Mouse (Mus musculus) right cerebral cortex, postnatal 14 days (tissue): ENCODE measurements around the gene 0610030E20Rik.

ENCODE experiments used
- DNase-seq: peaks from one replicate; pipeline ENCODE4 v3.0.0; 2022

The 0610030E20Rik gene

DNA sequence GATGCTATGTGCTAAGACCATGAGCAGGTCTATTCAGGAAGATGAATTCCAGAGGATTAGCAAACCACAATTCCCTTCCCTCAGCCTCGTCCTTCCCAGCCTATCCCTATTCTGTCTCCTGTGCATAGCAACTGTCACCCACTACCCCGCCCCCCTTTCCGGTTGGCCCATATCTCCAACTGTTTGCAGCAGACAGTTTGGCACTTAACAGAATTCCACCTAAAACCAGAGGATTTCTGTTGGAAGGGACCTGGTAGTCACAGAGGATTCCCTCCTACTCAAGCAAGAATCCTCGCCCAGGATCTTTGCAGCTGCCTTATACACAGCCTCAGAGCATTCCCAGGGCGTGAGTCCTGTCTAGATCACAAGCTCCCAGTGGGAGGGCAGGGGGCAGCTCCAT is 24.0 kb downstream of the 0610030E20Rik start:
- DNase-seq, result peak; percentile 59

DNA sequence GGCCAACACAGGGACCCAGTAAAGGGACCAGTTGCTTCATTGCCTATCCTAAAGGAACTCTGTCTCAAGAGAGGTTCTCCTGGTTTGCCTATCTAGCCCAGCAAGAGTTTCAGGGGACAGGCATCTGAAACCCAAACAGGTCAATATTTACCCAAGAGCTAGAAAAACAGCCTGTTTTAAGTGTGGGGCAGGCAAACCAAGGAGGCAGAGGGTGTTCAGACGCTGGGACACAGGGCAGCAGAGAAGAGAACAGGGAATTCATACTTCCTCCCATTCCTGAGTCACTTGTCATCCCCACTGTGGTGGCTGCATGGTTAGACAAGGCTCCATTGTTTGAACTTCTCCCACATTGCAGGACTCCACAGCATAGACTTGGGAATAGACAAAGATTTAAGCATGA is 24.5 kb downstream of the 0610030E20Rik start:
- no peak for DNase-seq

DNA sequence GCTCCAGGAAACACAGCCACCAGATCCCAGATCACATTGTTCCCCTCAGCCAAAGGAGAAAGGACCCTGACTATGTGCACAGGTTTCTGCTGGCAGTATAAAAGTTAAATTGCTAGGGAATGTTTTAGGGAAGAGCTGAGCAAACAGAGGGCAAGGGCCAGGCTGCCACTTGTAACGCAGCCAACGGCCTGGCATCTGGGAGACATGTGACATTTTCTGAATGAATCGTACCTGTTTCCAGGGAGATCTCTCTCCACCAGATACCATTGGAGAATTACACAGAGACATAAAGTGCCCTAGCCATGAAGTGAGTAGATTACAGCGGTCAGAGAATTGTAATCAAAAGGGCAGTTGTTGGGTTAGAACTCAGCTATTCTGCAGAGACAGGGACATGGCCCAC is 26.1 kb downstream of the 0610030E20Rik start:
- DNase-seq, result no peak

DNA sequence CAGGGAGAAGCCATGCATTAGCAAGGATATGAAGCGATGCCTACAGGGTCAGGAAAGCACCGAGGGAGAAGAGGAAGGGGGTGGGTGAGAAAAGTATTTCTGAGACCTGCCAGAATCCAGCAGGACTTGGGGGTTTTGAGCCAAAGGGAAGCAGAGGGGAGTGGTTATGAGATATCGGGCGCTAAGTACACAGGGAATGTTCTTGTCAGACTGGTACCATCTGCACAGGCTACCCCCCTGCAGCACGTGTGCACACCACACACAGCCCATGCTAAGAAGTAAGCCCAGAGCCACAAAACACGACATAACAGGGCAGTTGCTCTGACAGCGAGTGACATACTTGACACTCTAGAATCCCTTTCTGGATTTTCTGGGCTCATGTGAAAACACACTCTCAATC is 27.1 kb downstream of the 0610030E20Rik start:
- no peak for DNase-seq

- DNase-seq, result no peak
Measured at GRCm38 (mm10) chr6:72374820-72375563, 27.9 kb downstream of the 0610030E20Rik start.

DNA sequence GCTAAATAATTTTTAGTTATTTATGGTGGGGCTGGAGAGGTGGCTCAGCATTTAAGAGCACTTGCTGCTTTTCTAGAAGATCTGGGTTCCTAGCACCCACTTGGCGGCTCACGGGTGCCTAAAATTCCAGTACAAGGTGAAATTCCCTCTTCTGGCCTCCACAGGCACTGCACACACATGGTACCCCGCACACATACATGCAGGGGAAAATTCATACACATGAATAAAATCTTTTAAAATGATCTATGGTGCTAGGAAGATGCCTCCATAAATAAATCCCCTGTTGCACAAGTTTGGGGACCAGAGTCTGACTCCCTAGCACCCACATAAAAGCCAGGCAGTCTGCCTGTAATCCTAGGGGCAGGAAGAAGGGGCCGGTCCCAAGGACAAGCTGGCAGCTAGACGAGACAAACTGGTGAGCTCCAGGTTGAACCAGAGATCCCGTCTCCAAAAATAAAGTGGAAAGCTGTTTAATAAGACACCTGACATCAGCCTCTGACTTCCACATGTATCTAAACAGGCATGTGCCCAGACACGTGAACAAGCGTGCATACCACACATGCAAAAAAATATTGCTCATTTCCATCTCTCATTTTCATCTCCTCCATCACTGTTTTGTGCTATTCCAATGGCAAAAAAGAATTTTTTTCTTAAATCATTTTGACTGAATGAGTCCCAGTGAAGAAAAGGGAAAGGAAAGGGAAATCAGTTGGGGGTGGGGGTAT is 31.6 kb downstream of the 0610030E20Rik start:
- DNase-seq, result no peak

- DNase-seq, result no peak
Measured at GRCm38 (mm10) chr6:72379377-72380130, 32.4 kb downstream of the 0610030E20Rik start.

DNA sequence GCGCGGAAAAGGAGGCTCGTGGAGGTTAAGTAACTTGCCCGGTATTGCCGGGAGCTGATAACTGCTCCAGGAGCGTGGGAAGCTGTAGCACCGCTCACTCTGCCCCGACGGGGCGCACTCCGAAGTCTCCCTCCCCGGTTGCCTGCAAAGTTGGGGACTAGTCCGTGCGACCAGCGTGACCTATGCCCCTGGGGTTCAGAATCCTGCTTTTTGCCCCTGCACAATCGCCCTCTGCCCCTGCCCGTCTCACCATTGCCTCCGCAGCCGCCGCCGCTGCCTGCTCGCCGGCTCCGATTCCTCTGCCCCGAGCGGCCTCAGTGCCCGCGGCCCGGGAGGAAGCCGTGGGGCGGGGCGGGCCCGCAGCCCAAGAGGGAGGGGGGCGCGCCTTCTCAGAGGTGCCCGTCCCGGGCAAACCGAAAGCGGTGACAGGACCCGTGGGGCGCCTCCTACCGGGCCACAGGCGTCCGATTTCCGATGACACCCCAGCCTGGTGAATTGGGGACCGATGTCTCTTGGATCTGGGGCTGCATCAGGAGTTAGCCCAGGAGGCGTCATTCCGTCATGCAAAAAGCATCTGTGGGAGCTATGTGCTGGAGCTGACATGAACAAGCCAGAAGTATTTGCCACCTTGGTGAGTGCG is 33.1 kb downstream of the 0610030E20Rik start, which contains the start of gene Vamp5:
Vamp5 (minus strand) TSS at position 338 of the 640 bp plus-strand sequence.
- DNase-seq, result peak; percentile 47

DNA sequence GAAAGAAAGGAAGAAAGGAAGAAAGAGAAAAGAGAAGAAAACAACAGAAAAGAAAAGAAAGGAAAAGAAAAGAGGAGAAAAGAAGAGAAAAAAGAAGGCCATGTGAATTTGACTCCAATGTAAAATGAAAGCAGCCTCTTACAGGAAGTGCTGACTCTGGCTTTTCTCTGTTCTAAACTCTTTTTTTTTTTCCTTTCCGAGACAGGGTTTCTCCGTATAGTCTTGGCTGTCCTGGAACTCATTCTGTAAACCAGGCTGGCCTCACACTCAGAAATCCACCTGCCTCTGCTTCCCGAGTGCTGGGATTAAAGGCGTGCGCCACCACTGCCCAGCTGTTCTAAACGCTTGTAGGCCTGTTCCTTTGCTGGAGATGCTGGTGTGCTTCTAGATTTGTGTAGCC is 35.4 kb downstream of the 0610030E20Rik start:
- no peak for DNase-seq

DNA sequence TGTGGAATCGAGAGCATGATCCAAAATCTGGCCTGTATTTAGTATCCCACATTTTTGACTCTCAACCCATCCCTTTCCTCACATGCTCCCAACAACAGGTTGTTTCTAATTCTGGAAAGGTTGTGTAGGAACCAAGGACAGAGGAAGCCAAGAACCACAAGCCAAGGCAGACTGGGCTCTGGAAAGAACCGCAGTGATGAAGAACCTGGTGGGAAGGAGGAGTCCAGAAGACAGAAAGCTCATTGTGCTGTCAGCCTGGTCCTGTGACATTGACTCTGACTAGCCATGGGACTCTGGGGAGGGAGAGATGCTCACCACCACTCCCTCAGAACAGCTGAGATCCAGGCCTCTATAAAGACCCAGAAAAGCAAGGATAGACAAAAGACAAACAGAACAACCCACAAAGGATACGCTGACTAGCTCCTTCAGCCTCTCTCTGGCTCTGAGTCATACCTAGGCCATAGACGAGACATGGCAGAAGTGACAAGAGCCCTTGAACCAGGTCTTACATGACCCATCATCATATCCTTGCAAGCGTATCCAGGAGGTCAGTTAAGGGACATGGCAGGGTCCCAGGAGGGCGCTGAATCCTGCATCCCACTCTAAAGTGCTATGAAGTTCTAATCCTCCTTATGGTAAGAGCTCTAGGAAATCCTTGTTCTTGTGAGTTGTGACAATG is 36.2 kb downstream of the 0610030E20Rik start:
- no peak for DNase-seq

- DNase-seq, result no peak
Measured at GRCm38 (mm10) chr6:72383952-72384351, 36.8 kb downstream of the 0610030E20Rik start.

GRCm38 (mm10) chr6:72385258-72385657 is 38.1 kb downstream of the 0610030E20Rik start:
- DNase-seq, result no peak

DNA sequence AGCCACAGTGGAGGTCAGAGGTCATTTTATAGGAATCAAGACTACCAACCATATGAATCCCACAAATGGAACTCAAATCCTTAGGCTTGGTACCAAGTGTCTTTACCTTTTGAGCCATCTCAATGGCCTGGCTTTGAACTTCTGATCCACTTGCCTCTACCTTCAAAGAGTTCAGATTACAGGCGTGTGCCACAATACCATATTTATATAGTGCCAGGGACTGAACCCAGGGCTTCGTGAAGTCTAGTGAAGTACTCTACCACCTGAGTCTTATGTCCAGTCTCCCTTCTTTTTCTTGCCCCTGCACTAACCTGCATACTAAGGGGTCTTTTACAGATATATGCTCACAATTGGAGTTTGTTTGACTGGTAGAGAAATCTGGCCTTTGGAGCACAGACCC is 39.4 kb downstream of the 0610030E20Rik start:
- DNase-seq, result no peak

GRCm38 (mm10) chr6:72387816-72388215 is 40.7 kb downstream of the 0610030E20Rik start:
- DNase-seq, result no peak

DNA sequence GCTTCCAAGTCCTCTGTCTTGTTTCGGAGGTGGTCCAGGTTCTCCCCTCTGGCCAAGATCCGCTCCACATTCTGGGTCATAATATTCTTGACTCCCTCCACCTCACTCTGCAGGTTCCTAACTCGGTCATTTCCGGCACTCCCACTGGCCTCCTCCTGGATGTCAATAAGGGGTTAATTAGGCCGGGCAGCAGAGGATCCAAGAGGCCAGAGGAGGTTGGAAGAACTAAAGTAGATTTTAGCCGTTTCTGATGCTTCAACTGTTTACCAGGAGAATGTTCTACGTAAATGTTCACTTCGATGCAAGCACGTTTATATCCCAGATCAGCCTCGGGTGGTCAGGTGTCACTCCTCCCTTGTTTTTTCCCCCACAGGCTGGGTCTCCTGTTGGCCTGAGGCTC is 41.1 kb downstream of the 0610030E20Rik start:
- DNase-seq, result no peak

DNA sequence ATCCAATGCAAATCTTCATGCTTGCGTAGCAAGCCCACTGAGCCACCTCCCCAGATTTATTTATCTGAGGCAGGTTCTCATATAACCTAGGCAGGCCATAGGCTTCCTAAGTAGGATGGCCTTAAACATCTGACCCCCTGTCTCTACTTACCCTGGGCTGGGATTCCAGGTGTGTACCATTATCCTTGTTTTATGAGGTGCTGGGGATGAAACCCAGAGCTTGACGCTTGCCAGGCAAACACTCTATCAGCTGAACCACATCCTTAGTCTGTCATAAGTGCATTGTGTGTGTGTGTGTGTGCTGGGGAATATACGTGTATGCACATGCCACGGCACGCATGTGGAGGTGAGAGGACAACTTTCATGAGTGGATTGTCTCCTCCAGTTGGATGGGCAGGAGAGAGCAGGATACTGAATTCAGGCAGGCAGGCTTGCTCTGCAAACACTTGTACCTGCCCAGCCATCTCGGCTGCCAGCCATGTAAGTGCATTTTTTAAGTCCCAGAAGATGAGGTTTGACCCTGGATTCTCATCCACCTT is 41.7 kb downstream of the 0610030E20Rik start:
- no peak for DNase-seq

GRCm38 (mm10) chr6:72389471-72389940 is 42.4 kb downstream of the 0610030E20Rik start:
- no peak for DNase-seq

- DNase-seq, result peak; percentile 40
Measured at GRCm38 (mm10) chr6:72389941-72390771, 43.0 kb downstream of the 0610030E20Rik start, which contains the start of gene Vamp8. Gene Vamp8, minus strand, starts transcription at chr6:72390703.

- DNase-seq, result no peak
Measured at GRCm38 (mm10) chr6:72390795-72391521, 43.8 kb downstream of the 0610030E20Rik start.

GRCm38 (mm10) chr6:72392341-72392740 is 45.2 kb downstream of the 0610030E20Rik start:
- no peak for DNase-seq
